Mouse (Mus musculus) stomach, postnatal 0 days (tissue): ENCODE measurements at regions not wholly inside any gene's neighbourhood (a gene's known extent, or its start where the extent isn't known, plus 50 kb on each side); places are given as distances from the start of the nearest gene placed in this dataset.

Experiments
- CTCF ChIP-seq: IDR thresholded peaks from 2 replicates; pipeline ENCODE4 v1.5.1; 2016; ENCODE audit warnings: antibody characterized with exemption, low read depth, mild to moderate bottlenecking, moderate library complexity
- EP300 ChIP-seq: optimal IDR thresholded peaks from 2 replicates; pipeline ENCODE3; 2016; ENCODE audit warnings: antibody characterized with exemption

- TF ChIP-seq EP300 (no peak), CTCF (no peak)
Observed at GRCm38 (mm10) chr1:185629976-185630375, 175.3 kb downstream of the Slc30a10 start.
